Mouse (Mus musculus) liver, adult 2 months (tissue): Measurements from ENCODE around the gene Cdca8.

Experiments
- CTCF ChIP-seq: fragments of 200-500 bp; IDR thresholded peaks from 2 replicates; pipeline ENCODE4 v1.5.1; 2011; ENCODE audit warnings: low read depth, low read length, control low read depth
- POLR2A ChIP-seq: fragments of 200-500 bp; IDR thresholded peaks from 2 replicates; pipeline ENCODE4 v1.6.1; 2011; ENCODE audit warnings: low read length, control low read depth; ENCODE audit not compliant: insufficient read depth; ENCODE audit errors: extremely low read depth

DNA sequence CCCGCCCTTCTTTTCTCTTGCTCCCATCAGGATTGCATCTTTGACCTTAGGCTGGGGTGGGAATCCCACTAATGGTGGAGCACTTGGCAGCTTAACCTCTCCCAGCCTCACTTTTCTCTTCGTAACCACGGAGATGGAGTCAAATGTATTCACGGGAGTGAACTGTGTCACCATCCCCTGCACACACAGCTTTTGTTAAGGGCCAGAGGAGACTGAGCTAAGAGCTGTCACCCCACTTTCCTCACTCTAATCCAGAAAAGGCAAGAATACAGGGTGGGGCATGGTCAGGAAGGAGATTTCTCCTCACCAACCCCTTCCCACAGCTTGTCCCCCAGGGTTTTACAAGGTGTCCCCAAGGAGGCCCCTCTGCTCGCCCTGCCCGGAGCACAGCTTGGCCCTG is 45.3 kb downstream of the Cdca8 start:
- TF ChIP-seq CTCF = no peak
- no peak for TF ChIP-seq POLR2A
